Mouse (Mus musculus) testis, adult 2 months (tissue): ENCODE measurements around the gene 1700016H13Rik.

ENCODE experiments used
- CTCF ChIP-seq: fragments of 200-500 bp; IDR thresholded peaks from 2 replicates; pipeline ENCODE4 v1.5.1; 2012; ENCODE audit warnings: low read depth, mild to moderate bottlenecking, inconsistent platforms, low read length, moderate library complexity; ENCODE audit not compliant: control insufficient read depth, insufficient read depth, insufficient replicate concordance
- POLR2A ChIP-seq: fragments of 200-500 bp; IDR thresholded peaks from 2 replicates; pipeline ENCODE4 v1.6.1; 2012; ENCODE audit warnings: low read depth, mild to moderate bottlenecking, inconsistent platforms, low read length, moderate library complexity; ENCODE audit not compliant: control insufficient read depth

DNA sequence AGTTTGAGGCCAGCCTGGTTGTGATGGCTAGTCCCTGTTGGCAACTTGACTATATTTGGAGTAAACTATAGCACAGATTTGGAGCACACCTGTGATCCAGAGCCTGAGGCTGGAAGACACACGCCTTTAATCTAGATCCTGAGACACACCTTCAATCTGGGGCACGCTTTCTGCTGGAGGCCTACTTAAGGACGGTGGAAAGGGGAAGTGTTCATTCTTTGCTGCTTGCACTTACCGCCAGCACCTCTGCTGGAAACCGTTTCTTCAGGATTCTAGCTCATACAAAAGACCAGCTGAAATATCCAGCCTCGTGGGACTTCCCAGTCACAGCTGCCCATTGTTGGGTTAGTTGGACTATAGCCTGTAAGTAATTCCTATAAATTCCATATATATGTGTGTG is 46.7 kb upstream of the 1700016H13Rik start:
- TF ChIP-seq CTCF (no peak), POLR2A (no peak)
